Mouse (Mus musculus) midbrain, embryonic 11.5 days (tissue): ENCODE results near the gene Eif2b5. TPM values are rescaled to one million over a fixed set of nuclear protein-coding genes. Genes with fewer than 3 reads are reported as not detected.
"Not testable (repeated sequence)": the region's sequence is repeated elsewhere in the genome, so short reads cannot be mapped to it uniquely, and the experiment has no call there.

Experiments used
- ATAC-seq: fragments of 200-750 bp; cut with Nextera tagmentation; 2 replicates; pipeline ENCODE4 v1.8.0; 2017; ENCODE audit warnings: moderate TSS enrichment, moderate library complexity; ENCODE audit not compliant: low FRiP score
- DNase-seq: peaks from one replicate; pipeline ENCODE4 v3.0.0; 2015; ENCODE audit warnings: low spot score; ENCODE audit errors: missing footprints
- H3K27ac ChIP-seq: fragments of 300-500 bp; sonication (generic); 2 replicates; pipeline ENCODE4 v1.5.1; 2014; ENCODE audit warnings: low read depth, low read length
- H3K27me3 ChIP-seq: fragments of 300-500 bp; sonication (generic); 2 replicates; pipeline ENCODE4 v1.6.1; 2014; ENCODE audit warnings: mild to moderate bottlenecking, low read length, moderate library complexity, mixed read lengths; ENCODE audit not compliant: control insufficient read depth, insufficient read depth
- H3K36me3 ChIP-seq: fragments of 300-500 bp; sonication (generic); 2 replicates; pipeline ENCODE4 v1.6.1; 2014; ENCODE audit warnings: mild to moderate bottlenecking, low read length, moderate library complexity, mixed read lengths; ENCODE audit not compliant: control insufficient read depth, insufficient read depth
- H3K4me1 ChIP-seq: fragments of 300-500 bp; sonication (generic); 2 replicates; pipeline ENCODE4 v1.6.1; 2014; ENCODE audit warnings: low read length; ENCODE audit not compliant: control insufficient read depth, insufficient read depth
- H3K4me2 ChIP-seq: fragments of 300-500 bp; sonication (generic); 2 replicates; pipeline ENCODE4 v1.6.1; 2014; ENCODE audit warnings: mild to moderate bottlenecking, moderate library complexity
- H3K4me3 ChIP-seq: fragments of 300-500 bp; sonication (generic); 2 replicates; pipeline ENCODE4 v1.5.1; 2014; ENCODE audit warnings: low read depth, low read length
- H3K9ac ChIP-seq: fragments of 300-500 bp; sonication (generic); 2 replicates; pipeline ENCODE4 v1.6.1; 2014; ENCODE audit warnings: low read length
- H3K9me3 ChIP-seq: fragments of 300-500 bp; sonication (generic); 2 replicates; pipeline ENCODE4 v1.6.1; 2016; ENCODE audit warnings: low read length; ENCODE audit not compliant: control insufficient read depth
- WGBS: fragments of 180-500 bp; shearing (Covaris S2); extraction: QIAGEN DNeasy Blood & Tissue Kit; methylation state at CpG from one replicate; pipeline ENCODE4 v1.1.7; 2014; 5-methylcytosine and 5-hydroxymethylcytosine counted together
- polyA plus RNA-seq: library from polyadenylated mRNA; unstranded; fragments of >200 nt; fragmentation: Nextera tagmentation; extraction: Ambion mirVana; gene quantifications from 2 replicates; pipeline ENCODE4 v1.2.1, GENCODE M21; 2014

Gene Eif2b5
- 141 and 148 TPM in 2 replicates for polyA plus RNA-seq

- H3K9me3 ChIP-seq: no peaks in the 10 kb centered on the region
- peaks cover 9% of the 10 kb centered on the region for H3K4me1 ChIP-seq
- H3K9ac ChIP-seq: peak within 1 kb of the TSS; percentile 92
- ATAC-seq (peak; percentile 94), DNase-seq (peak; percentile 97)
- H3K27ac ChIP-seq: peak within 1 kb of the TSS; percentile 68
- peak within 1 kb of the TSS; percentile 89 for H3K4me3 ChIP-seq
- peak within 1 kb of the TSS; percentile 67 for H3K4me2 ChIP-seq
- H3K36me3 ChIP-seq: peaks cover 17% of the 10 kb centered on the region
- under 1% methylated on average over 49 of the region's 49 CpGs for WGBS
- peaks cover 7% of the 10 kb centered on the region; the same call in 1 of the 2 replicates for H3K27me3 ChIP-seq
These were observed at the start of gene Eif2b5 for GRCm38 (mm10) chr16:20498677-20499475. TSS of gene Eif2b5 (plus strand) at chr16:20498817.

GRCm38 (mm10) chr16:20451774-20452173 is 46.8 kb upstream of the Eif2b5 start:
- Histone ChIP-seq H3K4me1 (no peaks in the 10 kb centered on the region), H3K4me2 (no peak overlapping the region), H3K27me3 (no peaks in the 10 kb centered on the region), H3K9me3 (no peaks in the 10 kb centered on the region), H3K36me3 (no peaks in the 10 kb centered on the region), H3K27ac (no peak overlapping the region), H3K9ac (no peak overlapping the region), H3K4me3 (no peak overlapping the region)
- 78% methylated on average over 6 of the region's 6 CpGs for WGBS
- no peak for ATAC-seq
- no peak for DNase-seq

GRCm38 (mm10) chr16:20454155-20454654 is 44.4 kb upstream of the Eif2b5 start:
- Histone ChIP-seq H3K27me3 (no peaks in the 10 kb centered on the region), H3K27ac (no peak overlapping the region), H3K4me1 (no peaks in the 10 kb centered on the region), H3K36me3 (no peaks in the 10 kb centered on the region), H3K9ac (no peak overlapping the region), H3K4me3 (no peak overlapping the region), H3K9me3 (no peaks in the 10 kb centered on the region), H3K4me2 (no peak overlapping the region)
- WGBS: 95% methylated on average over 6 of the region's 6 CpGs
- DNase-seq (no peak), ATAC-seq (no peak)

- no peaks in the 10 kb centered on the region for H3K27me3 ChIP-seq
- H3K4me1 ChIP-seq: no peaks in the 10 kb centered on the region
- H3K4me2 ChIP-seq: no peak overlapping the region
- no peak overlapping the region for H3K4me3 ChIP-seq
- 45% methylated on average over 1 of the region's 1 CpGs for WGBS
- DNase-seq (no peak), ATAC-seq (no peak)
- H3K36me3 ChIP-seq: no peaks in the 10 kb centered on the region
- H3K9ac ChIP-seq: no peak overlapping the region
- no peaks in the 10 kb centered on the region for H3K9me3 ChIP-seq
- H3K27ac ChIP-seq: no peak overlapping the region
These were observed 42.5 kb upstream of the Eif2b5 start for GRCm38 (mm10) chr16:20456106-20456505.

- H3K36me3 ChIP-seq, DNase-seq, ATAC-seq, H3K9ac ChIP-seq, H3K4me2 ChIP-seq, H3K27ac ChIP-seq, H3K27me3 ChIP-seq, H3K9me3 ChIP-seq, H3K4me1 ChIP-seq, H3K4me3 ChIP-seq: not testable (repeated sequence)
- 91% methylated on average over 5 of the region's 5 CpGs for WGBS
These were observed 39.9 kb upstream of the Eif2b5 start for GRCm38 (mm10) chr16:20458736-20459135.

GRCm38 (mm10) chr16:20464725-20465124 is 33.9 kb upstream of the Eif2b5 start:
- no peak overlapping the region for H3K4me2 ChIP-seq
- H3K27ac ChIP-seq: no peak overlapping the region
- no peaks in the 10 kb centered on the region for H3K36me3 ChIP-seq
- no peak overlapping the region for H3K4me3 ChIP-seq
- H3K9ac ChIP-seq: no peak overlapping the region
- no peak for ATAC-seq
- H3K9me3 ChIP-seq: no peaks in the 10 kb centered on the region
- no peaks in the 10 kb centered on the region for H3K4me1 ChIP-seq
- no peaks in the 10 kb centered on the region for H3K27me3 ChIP-seq
- DNase-seq: no peak

- Histone ChIP-seq H3K27ac (no peak overlapping the region), H3K4me1 (no peaks in the 10 kb centered on the region), H3K36me3 (no peaks in the 10 kb centered on the region), H3K9me3 (no peaks in the 10 kb centered on the region), H3K4me3 (no peak overlapping the region), H3K27me3 (no peaks in the 10 kb centered on the region), H3K9ac (no peak overlapping the region), H3K4me2 (no peak overlapping the region)
- DNase-seq (no peak), ATAC-seq (no peak)
- WGBS: 89% methylated on average over 2 of the region's 2 CpGs
These were observed 27.6 kb upstream of the Eif2b5 start for GRCm38 (mm10) chr16:20470981-20471380.

GRCm38 (mm10) chr16:20471686-20472085 is 26.9 kb upstream of the Eif2b5 start:
- no peak overlapping the region for H3K4me2 ChIP-seq
- WGBS: 75% methylated on average over 1 of the region's 1 CpGs
- DNase-seq (no peak), ATAC-seq (no peak)
- H3K9ac ChIP-seq: no peak overlapping the region
- no peak overlapping the region for H3K27ac ChIP-seq
- H3K36me3 ChIP-seq: no peaks in the 10 kb centered on the region
- H3K9me3 ChIP-seq: no peaks in the 10 kb centered on the region
- H3K27me3 ChIP-seq: no peaks in the 10 kb centered on the region
- H3K4me3 ChIP-seq: no peak overlapping the region
- no peaks in the 10 kb centered on the region for H3K4me1 ChIP-seq

GRCm38 (mm10) chr16:20473748-20474147 is 24.9 kb upstream of the Eif2b5 start:
- no peak for DNase-seq
- WGBS: 90% methylated on average over 1 of the region's 1 CpGs
- Histone ChIP-seq H3K36me3 (no peaks in the 10 kb centered on the region), H3K4me1 (no peaks in the 10 kb centered on the region), H3K27me3 (no peaks in the 10 kb centered on the region), H3K4me2 (no peak overlapping the region), H3K9me3 (no peaks in the 10 kb centered on the region), H3K9ac (no peak overlapping the region), H3K27ac (no peak overlapping the region), H3K4me3 (no peak overlapping the region)
- no peak for ATAC-seq
